Mouse (Mus musculus) MEL (cell line): ENCODE results near the gene Myf5. TPM values are rescaled to one million over a fixed set of nuclear protein-coding genes. Genes with fewer than 3 reads are reported as not detected.

Experiments used
- DNase-seq: peaks from one replicate; pipeline ENCODE4 v3.0.0; 2011; ENCODE audit warnings: low read depth, low spot score
- H3K27ac ChIP-seq: 2 replicates; pipeline ENCODE4 v1.5.1; 2012; ENCODE audit warnings: low read depth, mild to moderate bottlenecking, control low read depth, low read length, moderate library complexity; ENCODE audit not compliant: control insufficient read depth
- H3K27me3 ChIP-seq, 2 experiments: fragments of 150-350 bp in 1 of 2; sonication (generic) in 1 of 2; 2 replicates each; pipeline ENCODE4 v1.6.1; 2012; ENCODE audit warnings: low read length in 2 of 2, mild to moderate bottlenecking in 2 of 2, improper control_type of control experiment in 1 of 2, moderate library complexity in 1 of 2; ENCODE audit not compliant: insufficient read depth in 2 of 2, control insufficient read depth in 1 of 2
- H3K36me3 ChIP-seq, 2 experiments: 2 replicates each; pipeline ENCODE4 v1.6.1; 2012 to 2014; ENCODE audit warnings: low read length in 2 of 2, improper control_type of control experiment in 1 of 2, inconsistent platforms in 1 of 2, mild to moderate bottlenecking in 1 of 2; ENCODE audit not compliant: insufficient read depth in 2 of 2, control insufficient read depth in 1 of 2
- H3K4me1 ChIP-seq, 2 experiments: fragments of 150-350 bp in 1 of 2; sonication (generic) in 1 of 2; 2 replicates each; pipeline ENCODE4 v1.6.1; 2012; ENCODE audit warnings: low read length in 2 of 2, improper control_type of control experiment in 1 of 2, mild to moderate bottlenecking in 1 of 2; ENCODE audit not compliant: insufficient read depth in 2 of 2, control insufficient read depth in 1 of 2
- H3K4me3 ChIP-seq, 2 experiments: fragments of 150-350 bp in 1 of 2; sonication (generic) in 1 of 2; 2 replicates each; pipeline ENCODE4 v1.5.1; 2012; ENCODE audit warnings: low read depth in 2 of 2, low read length in 2 of 2, mild to moderate bottlenecking in 2 of 2, moderate library complexity in 2 of 2, control low read depth in 1 of 2, improper control_type of control experiment in 1 of 2; ENCODE audit not compliant: control insufficient read depth in 1 of 2, insufficient read depth in 1 of 2
- H3K79me2 ChIP-seq: 2 replicates; pipeline ENCODE4 v1.6.1; 2012; ENCODE audit warnings: mild to moderate bottlenecking, low read length, moderate library complexity; ENCODE audit not compliant: control insufficient read depth, poor library complexity, insufficient read depth
- H3K9ac ChIP-seq: 2 replicates; pipeline ENCODE4 v1.6.1; 2012; ENCODE audit warnings: low read depth, mild to moderate bottlenecking, control low read depth, low read length, moderate library complexity; ENCODE audit not compliant: control insufficient read depth, poor library complexity, severe bottlenecking
- H3K9me3 ChIP-seq: fragments of 150-350 bp; sonication (generic); replicated peaks from 2 replicates; pipeline ENCODE4 v1.6.1; 2012; ENCODE audit warnings: mild to moderate bottlenecking, low read length, improper control_type of control experiment, moderate library complexity; ENCODE audit not compliant: insufficient read depth
- CTCF ChIP-seq, 3 experiments: IDR thresholded peaks in 2 of 3; conservative IDR thresholded peaks in 1 of 3; 2 replicates each; pipeline ENCODE4 v1.5.1; 2011 to 2012; ENCODE audit warnings: low read length in 3 of 3, low read depth in 2 of 3, mild to moderate bottlenecking in 2 of 3, improper control_type of control experiment in 1 of 3, inconsistent platforms in 1 of 3, mixed read lengths in 1 of 3, moderate library complexity in 1 of 3; ENCODE audit not compliant: control insufficient read depth in 1 of 3, insufficient read depth in 1 of 3, poor library complexity in 1 of 3, severe bottlenecking in 1 of 3
- ELF1 ChIP-seq: IDR thresholded peaks from 2 replicates; pipeline ENCODE4 v1.6.1; 2014; ENCODE audit warnings: low read depth, mild to moderate bottlenecking, inconsistent platforms, low read length, improper control_type of control experiment, moderate library complexity
- EP300 ChIP-seq, 2 experiments: IDR thresholded peaks; 2 replicates each; pipeline ENCODE4 v1.6.1; 2011; ENCODE audit warnings: improper control_type of control experiment in 2 of 2, low read length in 2 of 2, low read depth in 1 of 2, mild to moderate bottlenecking in 1 of 2
- GABPA ChIP-seq: IDR thresholded peaks from 2 replicates; pipeline ENCODE4 v1.6.1; 2012; ENCODE audit warnings: low read depth, mild to moderate bottlenecking, inconsistent platforms, low read length, improper control_type of control experiment, moderate library complexity
- JUND ChIP-seq: IDR thresholded peaks from 2 replicates; pipeline ENCODE4 v1.6.1; 2011; ENCODE audit warnings: low read depth, mild to moderate bottlenecking, improper control_type of control experiment, low read length
- KAT2A ChIP-seq: conservative IDR thresholded peaks from 2 replicates; pipeline ENCODE4 v1.6.1; 2012; ENCODE audit warnings: low read depth, low read length, improper control_type of control experiment, inconsistent platforms
- MAFK ChIP-seq: IDR thresholded peaks from 2 replicates; pipeline ENCODE4 v1.6.1; 2011; ENCODE audit warnings: low read depth, mild to moderate bottlenecking, low read length, improper control_type of control experiment, borderline replicate concordance
- MAX ChIP-seq: IDR thresholded peaks from 2 replicates; pipeline ENCODE4 v1.6.1; 2011; ENCODE audit warnings: low read length, improper control_type of control experiment
- MAZ ChIP-seq: IDR thresholded peaks from 2 replicates; pipeline ENCODE4 v1.6.1; 2012; ENCODE audit warnings: low read depth, mild to moderate bottlenecking, inconsistent platforms, low read length, improper control_type of control experiment
- MEF2A ChIP-seq: IDR thresholded peaks from 2 replicates; pipeline ENCODE4 v1.6.1; 2014; ENCODE audit warnings: low read depth, mild to moderate bottlenecking, inconsistent platforms, low read length, improper control_type of control experiment; ENCODE audit not compliant: poor library complexity, insufficient replicate concordance, severe bottlenecking; ENCODE audit errors: extremely low read depth
- MXI1 ChIP-seq: IDR thresholded peaks from 2 replicates; pipeline ENCODE4 v1.6.1; 2011; ENCODE audit warnings: mild to moderate bottlenecking, low read depth, low read length, improper control_type of control experiment
- MYB ChIP-seq: IDR thresholded peaks from 2 replicates; pipeline ENCODE4 v1.6.1; 2011; ENCODE audit warnings: mild to moderate bottlenecking, low read depth, low read length, improper control_type of control experiment
- NELFE ChIP-seq: IDR thresholded peaks from 2 replicates; pipeline ENCODE4 v1.6.1; 2011; ENCODE audit warnings: low read depth, low read length, improper control_type of control experiment
- TAL1 ChIP-seq: IDR thresholded peaks from 2 replicates; pipeline ENCODE4 v1.6.1; 2012; ENCODE audit warnings: mild to moderate bottlenecking, inconsistent platforms, low read length, moderate library complexity, mixed read lengths
- TBP ChIP-seq: IDR thresholded peaks from 2 replicates; pipeline ENCODE4 v1.8.0; 2011; ENCODE audit warnings: low read depth, low read length, improper control_type of control experiment
- ZNF384 ChIP-seq: IDR thresholded peaks from 2 replicates; pipeline ENCODE4 v1.6.1; 2012; ENCODE audit warnings: low read depth, mild to moderate bottlenecking, inconsistent platforms, low read length, improper control_type of control experiment
- polyA plus RNA-seq, 2 experiments: library from polyadenylated mRNA; stranded (reverse) in 1 of 2; unstranded in 1 of 2; fragments of >175 nt in 1 of 2; fragments of >200 nt in 1 of 2; gene quantifications; 2 replicates each; pipeline versions ENCODE4 v1.2.1 to v1.2.4; 2012; ENCODE audit warnings: low replicate concordance in 2 of 2, low read depth in 1 of 2; ENCODE audit not compliant: insufficient read length in 2 of 2, insufficient read depth in 1 of 2, missing spikeins in 1 of 2
- total RNA-seq: library from RNA; depleted of rRNA; stranded (reverse); fragments of 300-350 nt; gene quantifications from 2 replicates; pipeline ENCODE4 v1.2.3, GENCODE M21; 2012; rRNA removed

Gene Myf5
- not detected in 2 replicates for total RNA-seq
- polyA plus RNA-seq, result not detected

DNA sequence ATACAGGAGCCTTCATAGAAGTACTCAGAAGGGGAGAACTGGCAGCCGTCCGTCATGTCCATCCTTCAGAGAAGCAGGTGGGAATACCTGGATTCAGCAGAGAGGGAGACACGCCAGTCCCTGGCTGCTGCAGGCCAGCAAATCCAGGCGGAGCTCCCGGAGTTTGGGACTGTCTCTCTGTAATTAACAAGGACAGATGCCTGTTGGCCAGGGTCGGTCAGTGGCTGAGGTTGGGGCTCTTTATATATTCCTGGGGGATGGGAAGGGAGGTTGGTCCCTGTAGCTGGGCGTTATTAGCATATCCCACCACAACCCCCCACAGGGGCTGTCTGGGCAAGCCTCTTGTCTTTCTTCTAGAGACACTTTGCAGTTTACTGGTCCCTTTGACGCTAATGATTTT lies at the start of gene Myf5:
Myf5 (minus strand) TSS at position 265 of the 400 bp plus-strand sequence.
- no peak within 1 kb of the TSS for H3K9ac ChIP-seq
- no peak for TF ChIP-seq GABPA
- TF ChIP-seq CTCF (IDR thresholded peaks at IDR 0.05 in 2 of 3, conservative IDR thresholded peaks at IDR 0.05 in 1 of 3; ENCODE audit: control insufficient read depth in 1 of 3, insufficient read depth in 1 of 3, low read depth in 2 of 3, low read length in 3 of 3, poor library complexity in 1 of 3, severe bottlenecking in 1 of 3), result no peak
- no peak for TF ChIP-seq ELF1
- TF ChIP-seq JUND, result no peak
- no peak for TF ChIP-seq EP300 (IDR thresholded peaks at IDR 0.05; ENCODE audit: low read depth in 1 of 2, low read length in 2 of 2)
- TF ChIP-seq MAFK, result no peak
- TF ChIP-seq TAL1, result no peak
- TF ChIP-seq MAX, result no peak
- TF ChIP-seq MXI1, result no peak
- no peak for TF ChIP-seq ZNF384
- no peak for TF ChIP-seq MEF2A
- TF ChIP-seq KAT2A, result no peak
- TF ChIP-seq, all 39 proteins: peak for 0
- Histone ChIP-seq H3K4me1 (no peaks in the 10 kb centered on the region), H3K79me2 (no peaks in the 10 kb centered on the region), H3K27me3 (no peaks in the 10 kb centered on the region), H3K27ac (no peak within 1 kb of the TSS), H3K36me3 (no peaks in the 10 kb centered on the region), H3K9me3 (no peaks in the 10 kb centered on the region), H3K4me3 (no peak within 1 kb of the TSS)
- no peak for DNase-seq

DNA sequence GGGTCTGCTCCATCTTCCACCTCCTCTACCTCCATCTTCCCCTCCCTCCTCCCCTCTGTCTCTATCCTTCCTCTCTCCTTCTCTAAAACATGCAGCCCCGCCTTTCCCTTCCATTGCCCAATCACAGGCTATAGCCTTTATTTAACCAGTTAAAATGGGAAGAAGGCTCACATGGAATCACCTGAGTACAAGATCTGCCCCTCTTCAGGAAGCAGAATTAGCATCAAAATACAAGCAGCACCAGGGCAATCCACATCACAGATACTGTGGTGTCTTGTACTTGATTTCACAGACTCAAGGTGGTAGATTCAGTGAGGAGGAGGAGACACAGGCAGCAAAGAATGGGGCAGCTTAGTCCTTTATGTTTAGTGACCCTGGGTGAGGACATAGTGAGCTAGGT lies 42.8 kb upstream of the Myf5 start:
- DNase-seq, result no peak
- no peaks in the 10 kb centered on the region for H3K27me3 ChIP-seq
- no peaks in the 10 kb centered on the region for H3K9me3 ChIP-seq
- no peak overlapping the region for H3K27ac ChIP-seq
- H3K4me1 ChIP-seq, result no peaks in the 10 kb centered on the region
- TF ChIP-seq MYB (no peak), MAZ (no peak)
- H3K79me2 ChIP-seq, result no peaks in the 10 kb centered on the region
- H3K36me3 ChIP-seq, result no peaks in the 10 kb centered on the region
- no peak overlapping the region for H3K4me3 ChIP-seq
- H3K9ac ChIP-seq, result no peak overlapping the region

DNA sequence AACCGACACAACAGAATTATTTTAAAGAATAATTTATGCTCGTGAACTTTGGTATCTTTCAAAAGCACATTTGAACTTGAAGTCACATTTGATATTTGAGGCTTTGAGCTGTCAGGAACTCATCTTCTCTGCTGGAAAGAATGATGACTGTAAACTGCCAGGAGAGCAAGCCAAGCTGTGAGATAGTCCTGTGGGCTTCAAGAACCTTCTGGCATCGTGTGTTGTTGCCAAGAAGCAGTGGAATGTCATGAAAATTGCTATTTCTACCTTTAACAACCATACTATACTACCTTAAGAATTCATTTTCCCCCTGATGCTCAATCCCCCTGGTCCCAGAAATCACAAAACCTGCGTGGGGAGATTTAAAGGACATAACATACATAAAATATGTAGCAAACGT lies 33.3 kb upstream of the Myf5 start:
- H3K4me1 ChIP-seq, result no peaks in the 10 kb centered on the region
- no peak overlapping the region for H3K9ac ChIP-seq
- no peak overlapping the region for H3K27ac ChIP-seq
- no peaks in the 10 kb centered on the region for H3K79me2 ChIP-seq
- H3K36me3 ChIP-seq, result no peaks in the 10 kb centered on the region
- no peaks in the 10 kb centered on the region for H3K27me3 ChIP-seq
- no peak overlapping the region for H3K4me3 ChIP-seq
- no peaks in the 10 kb centered on the region for H3K9me3 ChIP-seq
- TF ChIP-seq TBP (no peak), NELFE (no peak), ELF1 (no peak), CTCF (IDR thresholded peaks at IDR 0.05 in 2 of 3, conservative IDR thresholded peaks at IDR 0.05 in 1 of 3; ENCODE audit: control insufficient read depth in 1 of 3, insufficient read depth in 1 of 3, low read depth in 2 of 3, low read length in 3 of 3, poor library complexity in 1 of 3, severe bottlenecking in 1 of 3) (no peak)
- no peak for DNase-seq
